Comparison of ENCODE assay signal across 23 mouse cellular contexts in the genomic region with DNA sequence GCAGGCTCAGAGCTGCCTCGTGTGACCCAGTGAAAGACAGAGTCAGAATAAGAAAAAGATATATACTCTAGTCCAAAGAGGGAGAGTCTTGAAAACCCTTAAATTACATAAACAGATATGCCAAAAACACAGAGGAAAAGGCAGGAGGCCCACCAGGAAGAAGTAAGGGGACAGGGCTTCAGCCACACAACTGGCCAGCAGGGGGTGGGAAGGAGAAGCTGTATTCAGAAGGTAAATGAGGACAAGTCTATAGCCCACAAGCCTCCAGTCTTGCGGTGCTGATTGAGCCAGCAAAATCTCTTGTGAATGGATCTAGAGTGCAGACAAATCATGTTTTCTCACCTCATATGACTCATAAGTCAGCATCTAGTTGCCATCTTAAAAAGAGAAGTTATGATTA.
A peak's percentile ranks its signal among the peaks of the same experiment; 100 is the strongest.
DNase-seq lines count a peak whose midpoint lies in the region; ATAC-seq and TF ChIP-seq lines count a peak whose summit lies in the region.
"Had no signal": no experiment of that assay in that cellular context is flagged by ENCODE, and none has a peak within 500 bp of the region (broad histone marks: within the 10 kb centered on the region; RNA-seq: fewer than 3 reads in every experiment).

No protein-coding gene starts in this region.

- peaks cover 3% of the 10 kb centered on the region; the same call in 1 of the 2 replicates for H3K9me3 ChIP-seq in heart, embryonic 12.5 days (replicated peaks)
- no peaks in the 10 kb centered on the region for H3K9me3 ChIP-seq in neural tube, embryonic 15.5 days (replicated peaks)
- H3K9me3 ChIP-seq: embryonic facial prominence, embryonic 15.5 days; forebrain, embryonic 10.5 days; forebrain, embryonic 15.5 days; heart, embryonic 10.5 days; heart, embryonic 15.5 days; hindbrain, embryonic 13.5 days had no signal

- ATAC-seq in heart, embryonic 12.5 days (ENCODE audit: insufficient number of reproducible peaks, low FRiP score) = no peak
- no peak for ATAC-seq in neural tube, embryonic 15.5 days (ENCODE audit: low FRiP score)
- ATAC-seq in Patski = no peak
- ATAC-seq: forebrain, embryonic 15.5 days; hindbrain, postnatal 0 days had no signal

- H3K36me3 ChIP-seq in heart, embryonic 12.5 days = no peaks in the 10 kb centered on the region
- H3K36me3 ChIP-seq in neural tube, embryonic 15.5 days = no peaks in the 10 kb centered on the region
- H3K36me3 ChIP-seq: embryonic facial prominence, embryonic 15.5 days; forebrain, embryonic 10.5 days; forebrain, embryonic 15.5 days; heart, embryonic 10.5 days; heart, embryonic 15.5 days; hindbrain, embryonic 13.5 days had no signal

- no peak overlapping the region for H3K4me2 ChIP-seq in heart, embryonic 12.5 days
- H3K4me2 ChIP-seq in neural tube, embryonic 15.5 days = no peak overlapping the region
- H3K4me2 ChIP-seq: embryonic facial prominence, embryonic 15.5 days; forebrain, embryonic 15.5 days; heart, embryonic 15.5 days; hindbrain, embryonic 13.5 days had no signal

- H3K4me3 ChIP-seq in heart, embryonic 12.5 days = no peak overlapping the region
- H3K4me3 ChIP-seq in layer of hippocampus, adult 2 months = no peak overlapping the region
- no peak overlapping the region for H3K4me3 ChIP-seq in neural tube, embryonic 15.5 days (replicated peaks)
- H3K4me3 ChIP-seq: embryonic facial prominence, embryonic 15.5 days; erythroblast, embryonic 14.5 days; forebrain, embryonic 10.5 days; forebrain, embryonic 15.5 days; heart, embryonic 10.5 days; heart, embryonic 15.5 days; hindbrain, embryonic 13.5 days had no signal

- WGBS in heart, embryonic 12.5 days = 82% methylated on average over 2 of the region's 2 CpGs
- WGBS in neural tube, embryonic 15.5 days = 88% methylated on average over 2 of the region's 2 CpGs

- TF ChIP-seq CTCF in layer of hippocampus, adult 2 months (conservative IDR thresholded peaks at IDR 0.05) = peak; percentile 21; the same call in 1 of the 2 replicates
- TF ChIP-seq CTCF in Patski (IDR thresholded peaks at IDR 0.05) = peak; percentile 18

- CTCF ChIA-PET in Patski (lab: Charles Lee) = interaction anchor here (0.6 to 1.0 kb wide), 2 partner anchors 14 to 19 kb away, joined by 4 to 5 read pairs; no protein-coding TSS in a partner anchor

- H3K9ac ChIP-seq in heart, embryonic 12.5 days = no peak overlapping the region
- H3K9ac ChIP-seq in neural tube, embryonic 15.5 days (replicated peaks) = no peak overlapping the region
- H3K9ac ChIP-seq: embryonic facial prominence, embryonic 15.5 days; forebrain, embryonic 15.5 days; heart, embryonic 15.5 days; hindbrain, embryonic 13.5 days had no signal

- in situ Hi-C loops in Patski (cut with MboI; ENCODE audit: low pct_unique_long_range_greater_than_20kb) = no loop called here

- H3K27me3 ChIP-seq in heart, embryonic 12.5 days (replicated peaks) = 0 out of 2 replicates have a peak, but pooled peaks cover 9% of the 10 kb centered on the region
- no peaks in the 10 kb centered on the region for H3K27me3 ChIP-seq in neural tube, embryonic 15.5 days (replicated peaks)
- no peaks in the 10 kb centered on the region for H3K27me3 ChIP-seq in Patski
- H3K27me3 ChIP-seq: embryonic facial prominence, embryonic 15.5 days; forebrain, embryonic 15.5 days; heart, embryonic 15.5 days; hindbrain, embryonic 13.5 days had no signal

- DNase-seq in heart, adult 11 months = peak; percentile 36
- no peak for DNase-seq in layer of hippocampus, adult 2 months (ENCODE audit: low spot score in 2 of 2)
- no peak for DNase-seq in layer of hippocampus, postnatal 14 days (ENCODE audit: low spot score in 2 of 2)
- peak; percentile 11 for DNase-seq in neural tube, embryonic 10.5 days (ENCODE audit: extremely low spot score, low spot score)
- DNase-seq in Patski (ENCODE audit: low read depth, low spot score) = no peak
- DNase-seq in frontal cortex, postnatal 14 days (ENCODE audit: low spot score in 2 of 2) = no peak
- DNase-seq: adrenal gland, postnatal 10 days; cerebellum, adult 11 months; cerebellum, adult 8-10 months; cerebellum, postnatal 14 days; embryo, embryonic 11 days; gastrocnemius, postnatal 14 days; heart, postnatal 14 days had no signal

- POLR2A ChIA-PET in Patski (lab: Charles Lee) = no interaction called here

- H3K27ac ChIP-seq in heart, embryonic 12.5 days (ENCODE audit: poor library complexity, severe bottlenecking) = no peak overlapping the region
- no peak overlapping the region for H3K27ac ChIP-seq in layer of hippocampus, adult 2 months
- no peak overlapping the region for H3K27ac ChIP-seq in neural tube, embryonic 15.5 days (replicated peaks)
- H3K27ac ChIP-seq: embryonic facial prominence, embryonic 15.5 days; forebrain, embryonic 10.5 days; forebrain, embryonic 15.5 days; heart, embryonic 10.5 days; heart, embryonic 15.5 days; hindbrain, embryonic 13.5 days; hindbrain, postnatal 0 days had no signal

- H3K4me1 ChIP-seq in heart, embryonic 12.5 days (replicated peaks) = peaks cover 9% of the 10 kb centered on the region
- H3K4me1 ChIP-seq in neural tube, embryonic 15.5 days = no peaks in the 10 kb centered on the region
- H3K4me1 ChIP-seq: embryonic facial prominence, embryonic 15.5 days; forebrain, embryonic 10.5 days; forebrain, embryonic 15.5 days; hindbrain, embryonic 13.5 days had no signal

Comparison
In these comparisons a context has a peak if more than half of its experiments do, and no peak if none do; other contexts are left out.
1. DNase-seq: peak in heart, adult 11 months (single experiment) and neural tube, embryonic 10.5 days (single experiment); none in layer of hippocampus, adult 2 months (0 of 2), layer of hippocampus, postnatal 14 days (0 of 2), Patski (single experiment) and frontal cortex, postnatal 14 days (0 of 2).